Mouse (Mus musculus): ENCODE data around the gene Dyrk3. TPM values are rescaled to one million over a fixed set of nuclear protein-coding genes. Genes with fewer than 3 reads are reported as not detected.

Dyrk3 gene
- polyA plus RNA-seq, 1 experiment from 2014 or later = 0.80 TPM

DNA sequence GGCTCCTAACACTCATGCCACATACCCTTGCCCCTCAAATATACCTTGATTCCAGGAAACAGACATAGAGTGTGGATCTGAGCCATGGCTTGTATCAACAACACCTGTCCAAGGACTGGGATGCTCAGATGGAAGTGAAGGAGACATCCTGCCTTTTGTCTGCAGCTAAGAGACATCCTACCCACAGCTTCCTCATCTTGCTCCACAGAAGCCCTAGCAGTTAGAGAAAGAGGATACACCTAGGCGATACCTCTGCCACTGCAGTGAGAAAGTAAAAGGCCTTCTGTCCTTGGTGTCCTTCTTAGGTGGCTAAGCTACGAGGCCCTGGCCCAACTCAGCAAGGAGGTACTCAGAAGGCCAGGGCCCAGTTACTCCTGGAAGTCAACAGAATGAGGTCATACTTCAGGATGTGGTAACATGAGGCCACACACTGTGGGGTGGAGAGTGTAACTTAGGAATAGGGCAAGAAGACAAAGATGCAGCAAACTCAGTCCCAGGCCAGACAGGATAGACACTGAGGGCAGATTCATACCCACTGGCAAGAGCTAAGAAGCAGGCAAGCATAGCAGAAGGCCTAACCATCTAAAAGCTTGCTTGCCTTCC, 48.5 kb downstream of the Dyrk3 start:
- no peaks in the 10 kb centered on the region for H3K9me3 ChIP-seq (ENCODE audit: control insufficient read depth)
- H3K4me3 ChIP-seq (ENCODE audit: low read depth, low read length) = no peak overlapping the region
- no peaks in the 10 kb centered on the region for H3K36me3 ChIP-seq (ENCODE audit: control insufficient read depth, insufficient read depth)
- TF ChIP-seq CTCF (IDR thresholded peaks at IDR 0.05; ENCODE audit: low read depth) = no peak
- H3K9ac ChIP-seq (ENCODE audit: low read depth, low read length) = no peak overlapping the region
- WGBS = 58% methylated on average over 2 of the region's 2 CpGs
- ATAC-seq = no peak; the same call in 1 of the 2 replicates
- H3K4me1 ChIP-seq (replicated peaks; ENCODE audit: control insufficient read depth, insufficient read depth, low read length) = peaks cover 27% of the 10 kb centered on the region
- H3K4me2 ChIP-seq (replicated peaks; ENCODE audit: low read depth) = no peak overlapping the region
- H3K27me3 ChIP-seq (replicated peaks; ENCODE audit: control insufficient read depth, insufficient read depth, low read length) = no peaks in the 10 kb centered on the region
- 0 out of 2 replicates have a peak overlapping the region, but pooled peaks have one; percentile 10 for H3K27ac ChIP-seq (ENCODE audit: low read depth, low read length)

DNA sequence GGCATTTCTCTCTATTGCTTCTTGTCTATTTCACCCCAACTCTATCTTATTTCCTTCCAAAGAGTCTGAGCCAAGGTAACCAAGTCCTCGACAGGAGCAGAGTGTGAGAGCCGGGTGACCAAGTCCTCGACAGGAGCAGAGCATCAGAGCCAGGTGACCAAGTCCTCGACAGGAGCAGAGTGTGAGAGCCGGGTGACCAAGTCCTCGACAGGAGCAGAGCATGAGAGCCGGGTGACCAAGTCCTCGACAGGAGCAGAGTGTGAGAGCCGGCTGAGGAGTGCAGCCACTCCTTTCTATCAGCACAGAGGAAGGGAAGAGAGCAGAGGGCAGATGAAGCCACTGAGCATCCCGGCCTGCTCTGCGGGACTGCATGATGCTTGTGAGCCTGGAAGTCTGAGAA, 49.6 kb downstream of the Dyrk3 start:
- no peak overlapping the region for H3K4me3 ChIP-seq (ENCODE audit: low read depth, low read length)
- no peaks in the 10 kb centered on the region for H3K36me3 ChIP-seq (ENCODE audit: control insufficient read depth, insufficient read depth)
- no peak overlapping the region for H3K27ac ChIP-seq (ENCODE audit: low read depth, low read length)
- ATAC-seq = no peak
- H3K4me1 ChIP-seq (replicated peaks; ENCODE audit: control insufficient read depth, insufficient read depth, low read length) = peaks cover 38% of the 10 kb centered on the region
- no peaks in the 10 kb centered on the region for H3K27me3 ChIP-seq (replicated peaks; ENCODE audit: control insufficient read depth, insufficient read depth, low read length)
- TF ChIP-seq CTCF (IDR thresholded peaks at IDR 0.05; ENCODE audit: low read depth) = no peak
- H3K9ac ChIP-seq (ENCODE audit: low read depth, low read length) = no peak overlapping the region
- H3K9me3 ChIP-seq (ENCODE audit: control insufficient read depth) = no peaks in the 10 kb centered on the region
- H3K4me2 ChIP-seq (replicated peaks; ENCODE audit: low read depth) = no peak overlapping the region
- WGBS = 52% methylated on average over 11 of the region's 11 CpGs

GRCm38 (mm10) chr1:131086907-131087306, 51.2 kb downstream of the Dyrk3 start:
- WGBS = 24% methylated on average over 7 of the region's 7 CpGs
- Histone ChIP-seq H3K36me3 (ENCODE audit: control insufficient read depth, insufficient read depth) (no peaks in the 10 kb centered on the region), H3K27ac (ENCODE audit: low read depth, low read length) (no peak overlapping the region), H3K9ac (ENCODE audit: low read depth, low read length) (no peak overlapping the region), H3K4me3 (ENCODE audit: low read depth, low read length) (no peak overlapping the region), H3K4me1 (replicated peaks; ENCODE audit: control insufficient read depth, insufficient read depth, low read length) (peaks cover 38% of the 10 kb centered on the region), H3K4me2 (replicated peaks; ENCODE audit: low read depth) (no peak overlapping the region), H3K27me3 (replicated peaks; ENCODE audit: control insufficient read depth, insufficient read depth, low read length) (no peaks in the 10 kb centered on the region), H3K9me3 (ENCODE audit: control insufficient read depth) (no peaks in the 10 kb centered on the region)
- TF ChIP-seq CTCF (IDR thresholded peaks at IDR 0.05; ENCODE audit: low read depth) = no peak
- ATAC-seq = no peak

DNA sequence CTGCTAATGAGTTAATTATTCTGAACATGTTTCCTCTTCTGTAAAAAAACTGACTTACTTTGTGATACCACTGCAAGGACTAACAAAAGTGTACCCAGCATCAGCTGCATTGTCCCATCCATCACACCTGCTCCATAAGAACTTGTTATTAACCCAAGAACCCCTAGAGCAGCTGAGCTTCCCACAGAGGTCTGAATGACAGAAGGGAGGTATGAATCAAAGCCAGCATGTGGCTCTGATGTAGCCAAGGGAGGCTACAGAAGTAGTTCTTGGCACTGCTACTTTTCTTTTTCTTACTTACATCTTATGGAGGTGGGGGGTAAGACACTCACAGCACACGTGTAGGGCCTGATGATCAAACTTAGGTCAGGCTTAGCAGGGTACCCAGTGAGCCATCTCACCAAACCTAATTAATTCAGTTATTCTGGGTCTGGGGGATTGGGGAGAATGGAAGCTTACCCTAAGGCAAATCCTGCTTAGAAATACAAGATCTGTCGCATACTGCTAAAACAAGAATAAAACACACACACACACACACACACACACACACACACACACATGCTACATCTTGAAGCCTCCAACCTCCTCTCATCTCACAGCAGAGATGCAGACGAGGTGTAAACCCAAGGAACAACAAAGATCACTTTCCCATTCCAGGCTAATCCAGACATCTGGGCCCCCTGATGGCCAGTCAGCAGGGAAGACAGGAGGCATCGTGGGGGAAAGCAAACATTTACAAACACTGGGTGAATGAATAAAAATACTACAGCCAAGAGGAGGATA, 52.0 kb downstream of the Dyrk3 start:
- H3K9ac ChIP-seq (ENCODE audit: low read depth, low read length) = no peak overlapping the region
- H3K27ac ChIP-seq (ENCODE audit: low read depth, low read length) = no peak overlapping the region
- H3K36me3 ChIP-seq (ENCODE audit: control insufficient read depth, insufficient read depth) = no peaks in the 10 kb centered on the region
- H3K4me2 ChIP-seq (replicated peaks; ENCODE audit: low read depth) = no peak overlapping the region
- no peak overlapping the region for H3K4me3 ChIP-seq (ENCODE audit: low read depth, low read length)
- TF ChIP-seq CTCF (IDR thresholded peaks at IDR 0.05; ENCODE audit: low read depth) = 0 out of 2 replicates have a peak, but pooled peaks have one; percentile 8
- H3K4me1 ChIP-seq (replicated peaks; ENCODE audit: control insufficient read depth, insufficient read depth, low read length) = peaks cover 32% of the 10 kb centered on the region
- no peaks in the 10 kb centered on the region for H3K27me3 ChIP-seq (replicated peaks; ENCODE audit: control insufficient read depth, insufficient read depth, low read length)
- WGBS = 44% methylated on average over 4 of the region's 4 CpGs
- ATAC-seq = no peak
- no peaks in the 10 kb centered on the region for H3K9me3 ChIP-seq (ENCODE audit: control insufficient read depth)

GRCm38 (mm10) chr1:131085272-131085671, 52.9 kb downstream of the Dyrk3 start:
- Histone ChIP-seq H3K36me3 (ENCODE audit: control insufficient read depth, insufficient read depth) (no peaks in the 10 kb centered on the region), H3K9ac (ENCODE audit: low read depth, low read length) (no peak overlapping the region), H3K27me3 (replicated peaks; ENCODE audit: control insufficient read depth, insufficient read depth, low read length) (no peaks in the 10 kb centered on the region), H3K4me1 (replicated peaks; ENCODE audit: control insufficient read depth, insufficient read depth, low read length) (peaks cover 25% of the 10 kb centered on the region), H3K9me3 (ENCODE audit: control insufficient read depth) (no peaks in the 10 kb centered on the region), H3K4me3 (ENCODE audit: low read depth, low read length) (no peak overlapping the region), H3K27ac (ENCODE audit: low read depth, low read length) (no peak overlapping the region), H3K4me2 (replicated peaks; ENCODE audit: low read depth) (no peak overlapping the region)
- WGBS = 62% methylated on average over 3 of the region's 3 CpGs
- TF ChIP-seq CTCF (IDR thresholded peaks at IDR 0.05; ENCODE audit: low read depth) = no peak
- no peak for ATAC-seq

- peak; percentile 64 for ATAC-seq
- 12% methylated on average over 8 of the region's 8 CpGs for WGBS
Observed at GRCm38 (mm10) chr1:131084289-131084688, 53.9 kb downstream of the Dyrk3 start.

More at GRCm38 (mm10) chr1:131084289-131084688, 53.9 kb downstream of the Dyrk3 start:
- Histone ChIP-seq H3K36me3 (ENCODE audit: control insufficient read depth, insufficient read depth) (no peaks in the 10 kb centered on the region), H3K9ac (ENCODE audit: low read depth, low read length) (no peak overlapping the region), H3K4me3 (ENCODE audit: low read depth, low read length) (no peak overlapping the region), H3K9me3 (ENCODE audit: control insufficient read depth) (no peaks in the 10 kb centered on the region), H3K27ac (ENCODE audit: low read depth, low read length) (peak overlapping the region; percentile 64; the same call in 1 of the 2 replicates), H3K4me2 (replicated peaks; ENCODE audit: low read depth) (peak overlapping the region; percentile 25), H3K4me1 (replicated peaks; ENCODE audit: control insufficient read depth, insufficient read depth, low read length) (peaks cover 26% of the 10 kb centered on the region), H3K27me3 (replicated peaks; ENCODE audit: control insufficient read depth, insufficient read depth, low read length) (no peaks in the 10 kb centered on the region)
- TF ChIP-seq CTCF (IDR thresholded peaks at IDR 0.05; ENCODE audit: low read depth) = no peak

Data from intestine, postnatal 0 days (tissue).